Mouse (Mus musculus) hindbrain, postnatal 0 days (tissue): ENCODE measurements around the gene Gm28230. TPM values are rescaled to one million over a fixed set of nuclear protein-coding genes. Genes with fewer than 3 reads are reported as not detected.

Source experiments
- ATAC-seq: fragments of 200-750 bp; cut with Nextera tagmentation; 2 replicates; pipeline ENCODE4 v1.8.0; 2017; ENCODE audit warnings: mild to moderate bottlenecking, moderate TSS enrichment, moderate library complexity
- DNase-seq: peaks from one replicate; pipeline ENCODE4 v3.0.0-alpha.2; 2015; ENCODE audit warnings: low spot score
- H3K27ac ChIP-seq: fragments of 300-500 bp; sonication (generic); 2 replicates; pipeline ENCODE4 v1.5.1; 2014; ENCODE audit warnings: mild to moderate bottlenecking
- H3K27me3 ChIP-seq: fragments of 300-500 bp; sonication (generic); 2 replicates; pipeline ENCODE4 v1.6.1; 2014; ENCODE audit warnings: low read length, mixed read lengths; ENCODE audit not compliant: insufficient read depth
- H3K36me3 ChIP-seq: fragments of 300-500 bp; sonication (generic); 2 replicates; pipeline ENCODE4 v1.6.1; 2014; ENCODE audit warnings: low read length, mixed read lengths; ENCODE audit not compliant: insufficient read depth
- H3K4me1 ChIP-seq: fragments of 300-500 bp; sonication (generic); 2 replicates; pipeline ENCODE4 v1.6.1; 2014; ENCODE audit warnings: antibody characterized with exemption, low read length, mixed read lengths; ENCODE audit not compliant: insufficient read depth
- H3K4me2 ChIP-seq: fragments of 300-500 bp; sonication (generic); 2 replicates; pipeline ENCODE4 v1.6.1; 2014; ENCODE audit warnings: low read depth, mild to moderate bottlenecking, low read length, moderate library complexity, mixed read lengths
- H3K4me3 ChIP-seq: fragments of 300-500 bp; sonication (generic); 2 replicates; pipeline ENCODE4 v1.5.1; 2014; ENCODE audit warnings: low read length
- H3K9ac ChIP-seq: fragments of 300-500 bp; sonication (generic); replicated peaks from 2 replicates; pipeline ENCODE4 v1.6.1; 2014; ENCODE audit warnings: mild to moderate bottlenecking, low read length, moderate library complexity, mixed read lengths
- H3K9me3 ChIP-seq: fragments of 300-500 bp; sonication (generic); 2 replicates; pipeline ENCODE4 v1.6.1; 2016; ENCODE audit warnings: low read length, mixed read lengths
- CTCF ChIP-seq: IDR thresholded peaks from 2 replicates; pipeline ENCODE4 v1.5.1; 2016; ENCODE audit warnings: antibody characterized with exemption, control low read depth, low read depth
- WGBS: fragments of 180-500 bp; shearing (Covaris S2); extraction: QIAGEN DNeasy Blood & Tissue Kit; methylation state at CpG from one replicate; pipeline ENCODE4 v1.1.7; 2014; 5-methylcytosine and 5-hydroxymethylcytosine counted together
- polyA plus RNA-seq: library from polyadenylated mRNA; unstranded; fragments of >200 nt; fragmentation: Nextera tagmentation; extraction: Ambion mirVana; gene quantifications from 2 replicates; pipeline ENCODE4 v1.2.1, GENCODE M21; 2015
- total RNA-seq: library from RNA; depleted of rRNA; stranded (reverse); fragments of >200 nt; gene quantifications from 2 replicates; pipeline ENCODE4 v1.2.3, GENCODE M21; 2014

Gm28230 gene
- total and polyA plus RNA-seq, 2 experiments from 2014 or later = 0.70 to 3.5 TPM

DNA sequence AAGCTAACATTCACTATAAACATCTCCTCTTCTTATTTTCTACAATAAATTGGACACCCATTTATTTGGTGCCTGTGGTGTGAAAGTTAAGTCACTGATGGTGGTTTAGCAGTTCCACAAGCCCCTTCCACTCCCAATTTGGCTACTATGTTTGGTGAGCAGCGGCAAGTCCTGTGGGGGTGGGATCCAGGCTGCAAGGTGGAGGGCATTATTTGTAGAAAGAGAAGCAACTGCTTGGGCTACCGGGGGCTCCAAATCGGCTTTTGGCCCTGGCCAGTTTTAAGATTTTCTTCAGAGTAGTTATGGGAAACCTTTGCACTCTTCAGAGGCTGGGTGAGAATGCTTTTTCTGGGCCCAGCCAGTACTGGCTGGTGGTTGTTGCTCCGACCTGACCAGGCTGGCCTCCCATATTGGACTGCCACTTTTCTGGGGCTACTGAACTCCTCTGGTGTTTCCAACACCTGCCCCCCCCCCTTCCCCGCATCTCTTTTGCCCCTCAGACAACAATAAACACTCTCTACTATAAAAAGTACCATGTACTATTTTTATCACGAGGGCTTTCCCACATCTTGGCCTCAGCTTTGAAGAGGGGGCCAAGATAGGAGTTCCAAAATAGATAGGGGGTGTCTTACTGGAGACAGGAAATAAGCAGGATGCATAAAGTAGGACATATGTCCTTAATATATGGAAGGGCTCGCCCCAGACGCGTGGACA, 5.4 kb downstream of the Gm28230 start:
- Histone ChIP-seq H3K4me1 (no peaks in the 10 kb centered on the region), H3K27me3 (peaks cover 63% of the 10 kb centered on the region)

DNA sequence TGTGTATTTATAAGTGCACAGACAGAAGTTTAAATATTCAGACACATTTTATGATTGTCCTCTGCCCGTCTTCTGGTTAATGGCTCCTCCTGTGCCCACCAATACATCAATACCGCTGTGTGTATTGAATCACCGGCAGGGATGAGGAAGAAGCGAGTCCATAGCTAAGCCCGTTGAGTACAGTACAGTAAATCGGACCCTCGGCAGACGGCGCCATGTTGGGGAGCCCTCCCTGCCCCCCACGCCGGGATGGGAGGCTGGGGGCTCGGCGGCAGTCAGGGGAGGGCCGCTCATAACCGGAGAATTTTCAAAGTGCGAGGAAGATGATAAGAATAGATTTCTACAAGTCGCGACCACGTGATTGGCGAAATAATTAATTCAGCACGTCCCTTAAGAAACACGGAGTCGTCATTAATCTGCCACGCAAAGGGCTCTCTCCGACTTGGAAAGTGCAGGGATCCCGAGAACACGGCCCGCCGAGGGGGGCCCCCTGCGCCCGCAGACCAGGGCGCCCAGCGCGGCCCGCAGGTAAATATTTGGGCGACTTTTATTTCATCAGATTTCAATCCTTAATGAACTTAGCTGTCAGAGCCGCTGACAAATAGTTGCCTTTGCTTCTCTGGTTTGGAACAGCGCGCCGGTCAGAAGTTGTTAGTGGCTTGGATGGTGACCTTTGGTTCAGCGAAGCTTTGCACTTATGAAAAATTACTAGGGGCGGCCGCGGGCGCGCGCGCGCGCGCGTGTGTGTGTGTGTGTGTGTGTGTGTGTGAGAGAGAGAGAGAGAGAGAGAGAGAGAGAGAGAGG, 6.2 kb downstream of the Gm28230 start:
- peak overlapping the region; percentile 49 for H3K4me2 ChIP-seq
- no peak for ATAC-seq
- peak overlapping the region; percentile 49 for H3K9ac ChIP-seq
- peak overlapping the region; percentile 34 for H3K4me3 ChIP-seq
- no peak for DNase-seq
- no peaks in the 10 kb centered on the region for H3K36me3 ChIP-seq
- TF ChIP-seq CTCF = no peak
- H3K27me3 ChIP-seq = peaks cover 61% of the 10 kb centered on the region
- no peaks in the 10 kb centered on the region for H3K9me3 ChIP-seq
- no peaks in the 10 kb centered on the region for H3K4me1 ChIP-seq
- WGBS = 1% methylated on average over 52 of the region's 52 CpGs
- H3K27ac ChIP-seq = peak overlapping the region; percentile 72

More for the DNA sequence above, 5.4 kb downstream of the Gm28230 start:
- Histone ChIP-seq H3K36me3 (no peaks in the 10 kb centered on the region), H3K4me2 (peak overlapping the region; percentile 49), H3K9ac (no peak overlapping the region), H3K4me3 (peak overlapping the region; percentile 3; the same call in 1 of the 2 replicates), H3K9me3 (no peaks in the 10 kb centered on the region), H3K27ac (no peak overlapping the region)
- 5% methylated on average over 9 of the region's 9 CpGs for WGBS
- DNase-seq = no peak
- no peak for TF ChIP-seq CTCF
- no peak for ATAC-seq

DNA sequence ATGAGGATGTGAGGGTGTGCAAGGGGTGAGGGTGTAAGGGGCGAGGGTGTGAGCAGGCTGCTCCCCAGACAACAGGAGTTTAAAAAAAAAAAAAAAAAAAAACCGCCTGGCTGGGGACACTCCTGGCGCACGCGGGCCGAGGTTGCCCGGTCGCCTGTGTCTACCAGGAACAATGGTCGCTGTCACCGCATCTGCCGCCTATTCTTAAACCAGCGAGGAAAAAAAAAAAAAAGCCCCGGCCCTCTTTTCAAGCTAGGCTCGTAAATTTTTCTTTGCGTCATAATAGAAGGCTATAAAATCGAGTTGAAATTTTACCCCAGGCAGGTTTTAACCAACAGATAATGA, 6.8 kb downstream of the Gm28230 start:
- peaks cover 59% of the 10 kb centered on the region for H3K27me3 ChIP-seq
- H3K4me1 ChIP-seq = no peaks in the 10 kb centered on the region
- peak overlapping the region; percentile 49 for H3K4me2 ChIP-seq
- TF ChIP-seq CTCF = no peak
- peak overlapping the region; percentile 84 for H3K27ac ChIP-seq
- no peaks in the 10 kb centered on the region for H3K9me3 ChIP-seq
- under 1% methylated on average over 16 of the region's 16 CpGs for WGBS
- H3K9ac ChIP-seq = peak overlapping the region; percentile 49; the same call in 1 of the 2 replicates
- ATAC-seq = no peak
- no peaks in the 10 kb centered on the region for H3K36me3 ChIP-seq
- peak overlapping the region; percentile 34 for H3K4me3 ChIP-seq
- peak; percentile 24 for DNase-seq

DNA sequence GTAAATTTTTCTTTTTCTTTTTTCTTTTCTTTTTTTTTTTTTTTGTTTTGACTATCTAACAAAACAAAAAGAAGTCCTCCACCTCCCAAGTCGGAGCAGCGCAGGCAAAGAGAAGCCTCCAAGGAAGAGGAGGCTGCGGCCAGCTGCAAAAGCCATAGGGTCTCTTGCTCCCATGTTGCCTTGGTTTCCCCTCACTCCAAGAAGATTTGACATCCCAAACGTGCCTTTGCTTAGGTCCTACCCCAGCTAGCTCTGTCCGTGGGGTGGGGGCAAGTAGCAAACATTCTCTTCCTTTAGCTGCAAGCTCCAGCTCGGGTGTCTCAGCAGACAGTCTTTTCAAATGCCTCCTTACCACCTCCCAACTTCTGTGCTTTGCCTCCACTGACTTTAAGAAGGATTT, 7.2 kb downstream of the Gm28230 start:
- H3K27ac ChIP-seq = peak overlapping the region; percentile 84
- peak overlapping the region; percentile 49 for H3K4me2 ChIP-seq
- H3K4me3 ChIP-seq = peak overlapping the region; percentile 34
- H3K27me3 ChIP-seq = peaks cover 59% of the 10 kb centered on the region
- 2% methylated on average over 6 of the region's 6 CpGs for WGBS
- no peak for ATAC-seq
- no peaks in the 10 kb centered on the region for H3K9me3 ChIP-seq
- no peaks in the 10 kb centered on the region for H3K36me3 ChIP-seq
- peak; percentile 19 for DNase-seq
- H3K4me1 ChIP-seq = no peaks in the 10 kb centered on the region
- H3K9ac ChIP-seq = peak overlapping the region; percentile 49; the same call in 1 of the 2 replicates
- TF ChIP-seq CTCF = no peak

DNA sequence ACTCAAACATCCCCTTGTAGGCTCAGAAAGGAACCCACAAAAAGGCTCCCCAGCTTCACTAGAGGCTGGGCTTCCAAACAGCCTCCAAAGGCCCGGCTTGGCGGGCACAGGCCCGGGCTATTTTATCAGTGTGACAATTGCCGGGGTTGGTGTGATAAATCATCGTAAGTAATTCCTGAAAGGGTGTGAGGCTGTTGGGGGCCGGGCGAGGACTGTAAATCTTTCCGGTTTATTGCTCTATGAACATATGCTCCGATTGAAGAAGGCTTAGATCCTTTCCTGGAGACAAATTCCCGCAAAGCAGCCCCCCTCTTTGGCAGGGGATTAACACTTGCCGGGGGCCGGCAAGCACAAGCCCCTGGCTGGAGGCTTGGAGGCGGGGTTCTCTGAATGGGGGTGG, 7.9 kb downstream of the Gm28230 start:
- no peak for TF ChIP-seq CTCF
- Histone ChIP-seq H3K27ac (peak overlapping the region; percentile 84), H3K4me3 (peak overlapping the region; percentile 16), H3K36me3 (no peaks in the 10 kb centered on the region), H3K27me3 (peaks cover 59% of the 10 kb centered on the region), H3K9me3 (no peaks in the 10 kb centered on the region), H3K9ac (peak overlapping the region; percentile 53; the same call in 1 of the 2 replicates), H3K4me1 (no peaks in the 10 kb centered on the region), H3K4me2 (peak overlapping the region; percentile 49)
- ATAC-seq = no peak
- DNase-seq = peak; percentile 35
- 3% methylated on average over 13 of the region's 13 CpGs for WGBS

DNA sequence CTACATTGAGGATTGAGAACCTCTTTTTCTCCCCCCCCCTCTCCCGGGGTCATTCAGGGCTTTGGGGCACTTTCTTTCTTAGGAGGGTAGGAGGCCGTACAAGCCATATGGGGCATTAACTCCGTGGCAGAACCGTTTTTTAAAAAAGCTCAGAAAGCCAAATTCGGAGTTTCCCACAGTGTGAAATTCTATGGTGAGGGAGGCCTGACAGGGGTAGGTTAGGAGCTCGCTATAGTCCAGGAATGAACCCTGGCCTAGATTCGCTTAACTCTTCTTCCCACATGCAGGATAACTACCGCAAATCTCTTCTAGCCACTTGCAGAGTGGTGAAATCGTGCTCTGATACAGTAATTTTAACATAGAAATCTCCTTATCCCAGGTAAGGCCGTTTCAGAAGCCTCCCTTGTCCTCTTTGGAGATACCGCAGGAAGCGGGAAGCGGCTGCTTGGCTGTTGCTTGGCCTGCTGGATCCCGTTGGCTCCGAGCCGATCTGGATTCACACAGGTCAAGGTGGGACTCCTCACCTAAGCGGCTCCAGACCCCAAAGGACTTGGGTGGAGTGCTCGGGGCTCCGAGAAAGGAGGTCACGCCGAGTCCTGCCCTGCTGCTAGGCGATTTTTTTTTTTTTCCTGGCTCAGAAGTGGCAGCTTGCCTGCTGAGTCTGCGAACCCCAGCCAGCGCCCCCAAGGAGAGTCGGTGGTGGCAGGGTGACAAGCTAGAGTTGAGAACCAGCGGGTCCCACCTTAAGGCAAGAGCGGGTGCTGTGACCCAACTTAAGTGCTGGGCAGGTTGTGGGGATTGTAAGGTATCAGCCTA, 8.7 kb downstream of the Gm28230 start:
- Histone ChIP-seq H3K4me2 (peak overlapping the region; percentile 49), H3K27ac (peak overlapping the region; percentile 84), H3K9ac (peak overlapping the region; percentile 53), H3K36me3 (no peaks in the 10 kb centered on the region), H3K4me1 (no peaks in the 10 kb centered on the region), H3K4me3 (peak overlapping the region; percentile 33), H3K9me3 (no peaks in the 10 kb centered on the region), H3K27me3 (peaks cover 58% of the 10 kb centered on the region)
- WGBS = 2% methylated on average over 27 of the region's 27 CpGs
- peak; percentile 18 for DNase-seq
- no peak for TF ChIP-seq CTCF
- no peak for ATAC-seq
